Mouse (Mus musculus): Measurements from ENCODE around the gene Stra6. TPM values are rescaled to one million over a fixed set of nuclear protein-coding genes. Genes with fewer than 3 reads are reported as not detected.

Stra6 gene
- total and polyA plus RNA-seq, 2 experiments from 2014 or later, result 11.0 to 16.2 TPM

DNA sequence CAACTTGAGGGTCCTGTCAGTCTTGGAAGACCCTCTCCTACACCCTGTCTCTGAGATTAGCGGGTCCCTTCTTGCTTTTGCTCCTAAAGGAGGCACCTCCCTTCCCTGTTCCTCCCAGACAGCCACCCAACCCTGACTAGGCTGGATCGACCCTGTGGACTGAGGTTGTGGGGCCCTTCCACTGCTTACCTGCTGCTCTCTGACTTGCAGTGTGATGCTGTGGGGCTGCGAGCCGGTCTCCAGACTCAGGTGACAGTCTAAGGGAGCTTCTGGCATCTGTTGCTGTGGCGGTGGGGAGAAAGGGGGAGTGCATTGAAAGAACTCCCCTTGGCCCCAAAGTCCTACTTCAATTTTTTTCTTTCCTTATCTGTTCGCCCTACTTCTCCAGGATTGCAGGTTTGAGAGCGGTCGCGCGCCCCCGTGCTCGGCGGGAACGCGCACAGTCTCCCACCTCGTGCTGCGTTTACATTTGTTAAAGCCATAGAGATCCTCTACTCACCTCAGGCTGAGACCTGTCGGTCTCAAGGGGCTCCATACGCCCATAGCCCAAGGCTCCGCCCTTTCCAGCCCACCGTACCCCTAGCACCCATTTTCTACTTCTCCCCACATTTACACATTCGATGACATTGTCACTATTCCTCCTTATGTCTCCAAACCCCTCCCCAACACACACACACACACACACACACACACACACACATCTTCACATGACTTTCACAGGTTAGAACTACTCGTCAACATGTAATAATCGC, 137.7 kb downstream of the Stra6 start:
- Histone ChIP-seq H3K36me3 (ENCODE audit: insufficient read depth) (peaks cover 2% of the 10 kb centered on the region; the same call in 1 of the 2 replicates), H3K27ac (ENCODE audit: low read depth, low read length) (peak overlapping the region; percentile 95), H3K27me3 (ENCODE audit: insufficient read depth, low read length) (peaks cover 3% of the 10 kb centered on the region), H3K9ac (peak overlapping the region; percentile 68), H3K4me2 (ENCODE audit: low read depth) (peak overlapping the region; percentile 65), H3K4me1 (ENCODE audit: insufficient read depth) (peaks cover 21% of the 10 kb centered on the region), H3K4me3 (ENCODE audit: low read depth, low read length) (peak overlapping the region; percentile 52), H3K9me3 (ENCODE audit: low read length) (no peaks in the 10 kb centered on the region)
- no peak for TF ChIP-seq CTCF (IDR thresholded peaks at IDR 0.05; ENCODE audit: low read depth)
- 4% methylated on average over 24 of the region's 24 CpGs for WGBS
- DNase-seq, result peak; percentile 78
- peak; percentile 38; the same call in 1 of the 2 replicates for ATAC-seq

- WGBS, result 1% methylated on average over 37 of the region's 37 CpGs
- Histone ChIP-seq H3K27me3 (ENCODE audit: insufficient read depth, low read length) (peaks cover 3% of the 10 kb centered on the region), H3K4me3 (ENCODE audit: low read depth, low read length) (peak overlapping the region; percentile 52), H3K27ac (ENCODE audit: low read depth, low read length) (peak overlapping the region; percentile 95), H3K4me2 (ENCODE audit: low read depth) (peak overlapping the region; percentile 65), H3K36me3 (ENCODE audit: insufficient read depth) (no peaks in the 10 kb centered on the region; the same call in 1 of the 2 replicates), H3K4me1 (ENCODE audit: insufficient read depth) (peaks cover 21% of the 10 kb centered on the region), H3K9me3 (ENCODE audit: low read length) (no peaks in the 10 kb centered on the region), H3K9ac (peak overlapping the region; percentile 68)
- ATAC-seq, result peak; percentile 53
- peak; percentile 84 for DNase-seq
- TF ChIP-seq CTCF (IDR thresholded peaks at IDR 0.05; ENCODE audit: low read depth), result no peak
These were observed 138.4 kb downstream of the Stra6 start for GRCm38 (mm10) chr9:58201861-58202549.

DNA sequence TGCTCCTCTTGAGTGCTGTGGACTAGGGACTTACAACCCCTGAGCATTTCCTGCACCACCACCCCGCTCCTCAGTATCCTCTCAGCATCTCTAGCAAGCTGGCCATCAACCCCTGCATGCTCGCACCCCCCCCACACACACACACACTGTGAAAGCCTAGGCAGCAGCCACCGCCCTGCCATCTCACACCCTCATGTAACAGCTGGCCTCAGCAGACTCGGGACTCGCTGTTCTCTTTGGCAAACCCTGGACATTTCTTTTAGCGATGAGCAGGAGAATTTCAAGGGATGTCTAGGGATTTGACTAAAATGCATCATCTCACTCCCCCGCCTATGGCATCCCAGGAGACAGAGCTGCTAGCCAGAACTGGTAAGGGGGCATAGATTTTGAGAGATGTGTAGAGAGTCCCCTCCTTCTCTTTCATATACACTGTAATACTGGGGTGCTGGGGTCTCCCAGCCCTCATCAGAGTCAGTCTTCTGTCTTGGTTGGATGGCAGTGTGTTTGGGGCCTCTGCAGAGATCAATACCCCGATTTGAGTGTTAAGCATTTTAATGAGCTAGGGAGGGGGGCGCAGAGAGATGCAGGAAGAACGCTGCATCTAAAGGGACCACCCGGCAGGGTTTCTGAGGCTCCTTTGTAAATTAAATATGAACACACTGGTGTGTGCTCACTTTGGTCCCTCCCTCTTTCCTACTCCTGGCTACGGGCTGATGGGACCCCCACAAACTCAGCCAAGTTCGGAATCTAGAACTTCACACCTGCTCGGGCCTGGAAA, 139.3 kb downstream of the Stra6 start:
- ATAC-seq, result peak; percentile 8; the same call in 1 of the 2 replicates
- DNase-seq, result peak; percentile 72
- Histone ChIP-seq H3K27ac (ENCODE audit: low read depth, low read length) (peak overlapping the region; percentile 95), H3K4me1 (ENCODE audit: insufficient read depth) (peaks cover 21% of the 10 kb centered on the region), H3K4me3 (ENCODE audit: low read depth, low read length) (peak overlapping the region; percentile 52), H3K9me3 (ENCODE audit: low read length) (no peaks in the 10 kb centered on the region), H3K9ac (peak overlapping the region; percentile 68), H3K4me2 (ENCODE audit: low read depth) (peak overlapping the region; percentile 65), H3K36me3 (ENCODE audit: insufficient read depth) (no peaks in the 10 kb centered on the region; the same call in 1 of the 2 replicates), H3K27me3 (ENCODE audit: insufficient read depth, low read length) (peaks cover 3% of the 10 kb centered on the region)
- TF ChIP-seq CTCF (IDR thresholded peaks at IDR 0.05; ENCODE audit: low read depth), result no peak
- WGBS, result 5% methylated on average over 14 of the region's 14 CpGs

Other genes starting within 250 kb of the Stra6 start
- 4.7 and 5.5 TPM in 2 replicates for gene Arid3b, start 227.0 kb upstream of the Stra6 start, total RNA-seq (2014; rRNA removed)
- 3.1 and 3.8 TPM in 2 replicates for gene Arid3b, start 227.0 kb upstream of the Stra6 start, polyA plus RNA-seq (2015; fragmentation: Nextera tagmentation; extraction: Ambion mirVana)
- 81.7 and 92.6 TPM in 2 replicates for gene Ubl7, start 152.8 kb upstream of the Stra6 start, total RNA-seq (2014; rRNA removed)
- 152 and 155 TPM in 2 replicates for gene Ubl7, start 152.8 kb upstream of the Stra6 start, polyA plus RNA-seq (2015; fragmentation: Nextera tagmentation; extraction: Ambion mirVana)
- gene Sema7a, start 123.7 kb upstream of the Stra6 start, total RNA-seq (2014; rRNA removed), result 27.2 and 43.0 TPM in 2 replicates
- gene Sema7a, start 123.7 kb upstream of the Stra6 start, polyA plus RNA-seq (2015; fragmentation: Nextera tagmentation; extraction: Ambion mirVana), result 2.4 and 3.2 TPM in 2 replicates
- 0.29 and 1.2 TPM in 2 replicates for gene Cyp11a1, start 57.4 kb upstream of the Stra6 start, total RNA-seq (2014; rRNA removed)
- 0.77 and 0.88 TPM in 2 replicates for gene Cyp11a1, start 57.4 kb upstream of the Stra6 start, polyA plus RNA-seq (2015; fragmentation: Nextera tagmentation; extraction: Ambion mirVana)
- 0.38 and 3.0 TPM in 2 replicates for gene Ccdc33, start 55.0 kb downstream of the Stra6 start, total RNA-seq (2014; rRNA removed)
- 1.1 and 1.5 TPM in 2 replicates for gene Ccdc33, start 55.0 kb downstream of the Stra6 start, polyA plus RNA-seq (2015; fragmentation: Nextera tagmentation; extraction: Ambion mirVana)
- 31.0 and 45.8 TPM in 2 replicates for gene Islr, start 140.5 kb downstream of the Stra6 start, total RNA-seq (2014; rRNA removed)
- gene Islr, start 140.5 kb downstream of the Stra6 start, polyA plus RNA-seq (2015; fragmentation: Nextera tagmentation; extraction: Ambion mirVana), result 27.4 and 32.2 TPM in 2 replicates
- 612 and 779 TPM in 2 replicates for gene Islr2, start 140.5 kb downstream of the Stra6 start, total RNA-seq (2014; rRNA removed)
- 54.0 and 58.3 TPM in 2 replicates for gene Islr2, start 140.5 kb downstream of the Stra6 start, polyA plus RNA-seq (2015; fragmentation: Nextera tagmentation; extraction: Ambion mirVana)
- 3.4 and 4.8 TPM in 2 replicates for gene Pml, start 186.0 kb downstream of the Stra6 start, total RNA-seq (2014; rRNA removed)
- gene Pml, start 186.0 kb downstream of the Stra6 start, polyA plus RNA-seq (2015; fragmentation: Nextera tagmentation; extraction: Ambion mirVana), result 2.6 and 3.7 TPM in 2 replicates
- gene Stoml1, start 189.4 kb downstream of the Stra6 start, total RNA-seq (2014; rRNA removed), result 148 and 149 TPM in 2 replicates
- gene Stoml1, start 189.4 kb downstream of the Stra6 start, polyA plus RNA-seq (2015; fragmentation: Nextera tagmentation; extraction: Ambion mirVana), result 142 and 144 TPM in 2 replicates
- gene Loxl1, start 249.4 kb downstream of the Stra6 start, total RNA-seq (2014; rRNA removed), result 6.0 and 9.4 TPM in 2 replicates
- 8.0 and 9.6 TPM in 2 replicates for gene Loxl1, start 249.4 kb downstream of the Stra6 start, polyA plus RNA-seq (2015; fragmentation: Nextera tagmentation; extraction: Ambion mirVana)

Measured in forebrain, postnatal 0 days (tissue).